Mouse (Mus musculus) adrenal gland (tissue): Measurements from ENCODE around the gene Dirc2.

Experiments
- intact Hi-C: fragments of 180-260 bp; cut with DNase I; formaldehyde crosslinking; loops from one replicate; pipeline ENCODE4 v1.15.1; 2025
- long read RNA-seq, 2 experiments: library from polyadenylated mRNA; unstranded; transcript quantifications; one replicate each; pipeline ENCODE4 v2.0.0; 2020; ENCODE audit warnings: borderline replicate concordance in 1 of 2; ENCODE audit not compliant: insufficient replicate concordance in 1 of 2

Gene Dirc2
- long read RNA-seq, experiment 1, full-length matches to known transcripts, result 1 of 5 reads
- long read RNA-seq, experiment 1, partial matches to known transcripts, result 0 of 5 reads
- long read RNA-seq, experiment 1, other reads (novel, unspliced or antisense), result 4 of 5 reads
- long read RNA-seq, experiment 2, full-length matches to known transcripts, result 5 of 10 reads
- long read RNA-seq, experiment 2, partial matches to known transcripts, result 4 of 10 reads
- long read RNA-seq, experiment 2, other reads (novel, unspliced or antisense), result 1 of 10 reads

DNA sequence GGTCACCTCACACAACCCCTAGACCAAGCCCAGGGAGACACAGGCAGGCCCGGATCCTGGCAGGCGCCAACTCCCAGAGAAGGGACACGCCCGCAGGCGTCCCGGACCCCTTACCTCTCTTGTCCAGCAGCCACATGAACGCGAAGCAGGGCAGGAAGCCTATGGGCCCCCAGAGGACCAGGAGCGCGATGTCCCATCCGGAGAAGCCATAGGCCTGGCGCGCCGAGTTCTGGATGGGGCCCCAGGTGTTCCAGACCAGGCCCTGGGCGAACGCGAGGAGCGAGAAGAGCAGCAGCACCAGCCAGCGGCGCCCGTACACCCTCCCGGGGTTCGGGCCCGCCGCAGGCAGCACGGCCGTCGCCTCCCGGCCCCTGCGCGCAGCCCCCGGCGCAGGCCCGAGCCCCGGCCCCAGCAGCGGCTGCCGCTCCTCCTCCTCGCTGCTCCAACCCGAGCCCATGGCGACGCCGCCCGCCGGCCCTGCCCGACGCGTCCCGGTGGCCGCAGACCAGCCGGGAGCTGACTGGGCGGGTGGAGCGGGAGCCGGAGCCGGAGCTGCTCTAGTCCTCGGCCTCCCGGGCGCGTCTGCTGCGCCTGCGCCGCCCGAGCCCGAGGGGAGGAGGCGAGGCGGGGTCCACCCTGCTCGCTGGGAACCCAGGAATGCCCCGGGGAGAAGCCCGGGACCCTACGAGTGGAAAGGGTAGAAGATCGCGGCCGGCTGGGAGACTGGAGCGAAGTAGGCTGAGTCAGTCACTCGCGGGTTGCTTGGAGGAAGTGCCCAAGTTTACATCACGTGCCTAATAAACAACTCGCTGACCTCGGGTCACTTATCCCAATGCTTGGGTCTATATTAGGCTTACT is at the start of gene Dirc2:
Gene Dirc2, minus strand, starts transcription at position 572 of the 858 bp plus-strand sequence.
- intact Hi-C loops, result no loop called here

- intact Hi-C loops, result loop anchor here (1.0 to 10.0 kb wide), 3 partner anchors 83 to 503 kb away; partner anchors contain the start of gene Sema5b
Measured at GRCm38 (mm10) chr16:35817255-35818089, 48.3 kb upstream of the Dirc2 start.

GRCm38 (mm10) chr16:35813119-35813518 is 44.0 kb upstream of the Dirc2 start:
- intact Hi-C loops, result loop anchor here (10.0 kb wide), 1 partner anchor 498 kb away; no protein-coding TSS in a partner anchor

GRCm38 (mm10) chr16:35808838-35809237 is 39.7 kb upstream of the Dirc2 start:
- intact Hi-C loops, result no loop called here

DNA sequence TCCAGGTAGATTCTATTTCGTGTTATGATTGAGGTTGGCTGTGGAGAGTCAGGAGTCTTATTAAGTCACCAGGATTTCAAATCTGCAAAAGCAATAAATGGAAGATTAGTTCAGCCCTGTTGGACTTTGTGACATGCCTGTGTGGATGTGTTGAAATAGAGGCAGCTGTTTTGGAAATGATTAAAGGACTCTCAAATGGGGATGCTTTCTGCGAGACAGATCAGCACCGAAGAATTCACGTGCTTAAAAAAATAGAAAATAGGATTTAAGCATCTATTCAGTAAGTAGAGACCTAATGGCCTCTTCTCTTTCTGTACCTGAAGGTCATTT is 38.5 kb upstream of the Dirc2 start:
- intact Hi-C loops, result no loop called here

DNA sequence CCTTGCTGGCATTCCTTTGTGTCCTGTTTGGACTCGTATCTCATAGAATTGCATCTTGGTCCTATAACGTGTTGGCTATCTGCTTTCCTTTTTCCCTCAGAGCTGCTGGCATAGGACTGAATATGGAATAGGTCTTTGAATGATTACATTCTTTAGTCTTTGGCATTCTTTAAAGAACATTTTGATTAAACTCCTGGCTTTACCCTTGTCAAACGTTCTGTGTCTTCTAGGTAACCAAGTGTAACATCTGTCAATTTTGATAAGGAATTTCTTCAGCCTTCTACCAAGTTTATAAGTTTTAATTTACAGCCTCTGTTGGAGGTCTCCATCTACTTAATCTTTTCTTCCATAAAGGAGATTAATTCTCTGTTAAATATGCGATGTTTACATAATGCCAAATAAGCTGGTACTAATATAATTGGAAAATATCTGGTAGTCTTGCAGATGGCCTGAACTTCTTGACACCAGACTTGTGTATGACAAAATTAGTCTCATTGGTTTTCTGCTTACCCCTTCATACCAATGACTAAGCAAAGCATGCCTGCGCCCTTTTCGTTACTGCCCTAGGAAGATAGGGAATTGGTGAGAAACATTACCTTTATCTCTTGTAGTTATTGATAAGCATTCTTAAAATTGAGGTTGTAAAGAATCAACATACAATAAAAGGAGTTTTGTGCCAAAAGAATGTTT is 38.0 kb upstream of the Dirc2 start:
- intact Hi-C loops, result no loop called here

GRCm38 (mm10) chr16:35803723-35804122 is 34.6 kb upstream of the Dirc2 start:
- intact Hi-C loops, result no loop called here

GRCm38 (mm10) chr16:35802163-35802562 is 33.0 kb upstream of the Dirc2 start:
- intact Hi-C loops, result no loop called here

- intact Hi-C loops, result no loop called here
Measured at GRCm38 (mm10) chr16:35791962-35792521, 22.9 kb upstream of the Dirc2 start.

DNA sequence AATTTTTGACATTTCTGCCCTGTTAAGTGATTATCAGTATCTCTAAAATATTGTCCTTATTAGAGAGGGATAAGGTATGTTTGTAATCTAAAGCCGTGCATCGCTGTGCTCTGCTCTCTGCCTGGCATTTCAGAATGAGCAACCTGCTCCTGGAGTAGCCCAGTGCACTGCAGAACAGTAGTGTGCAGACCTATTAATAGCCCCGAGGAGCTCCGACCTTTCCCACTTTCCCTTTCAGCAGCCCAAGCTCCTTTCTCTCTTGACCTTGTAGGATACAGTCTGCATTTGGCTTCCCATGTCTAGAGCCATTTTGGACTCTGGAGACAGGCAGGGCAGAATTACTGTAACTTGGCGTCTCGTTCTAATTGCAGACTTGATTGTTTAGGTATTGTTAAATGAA is 19.2 kb upstream of the Dirc2 start:
- intact Hi-C loops, result no loop called here

GRCm38 (mm10) chr16:35787568-35788189 is 18.5 kb upstream of the Dirc2 start:
- intact Hi-C loops, result no loop called here

DNA sequence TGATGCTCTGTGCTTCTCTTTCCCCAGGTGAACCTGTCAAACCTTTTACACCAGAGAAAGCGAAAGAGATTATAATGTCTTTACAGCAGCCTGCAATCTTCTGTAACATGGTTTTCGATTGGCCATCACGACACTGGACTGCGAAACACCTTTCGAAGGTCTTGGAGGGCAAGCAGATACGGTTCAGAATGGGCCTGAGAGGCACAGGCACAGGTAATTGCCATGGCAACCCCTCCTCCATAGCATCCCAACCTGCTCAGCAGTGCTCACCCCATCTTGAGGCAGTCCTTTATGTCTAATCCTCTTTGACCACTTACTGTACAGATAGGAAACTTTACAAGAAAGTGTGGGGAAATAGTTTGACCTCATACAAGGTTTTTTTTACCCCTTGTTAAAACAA is 18.0 kb upstream of the Dirc2 start:
- intact Hi-C loops, result no loop called here

DNA sequence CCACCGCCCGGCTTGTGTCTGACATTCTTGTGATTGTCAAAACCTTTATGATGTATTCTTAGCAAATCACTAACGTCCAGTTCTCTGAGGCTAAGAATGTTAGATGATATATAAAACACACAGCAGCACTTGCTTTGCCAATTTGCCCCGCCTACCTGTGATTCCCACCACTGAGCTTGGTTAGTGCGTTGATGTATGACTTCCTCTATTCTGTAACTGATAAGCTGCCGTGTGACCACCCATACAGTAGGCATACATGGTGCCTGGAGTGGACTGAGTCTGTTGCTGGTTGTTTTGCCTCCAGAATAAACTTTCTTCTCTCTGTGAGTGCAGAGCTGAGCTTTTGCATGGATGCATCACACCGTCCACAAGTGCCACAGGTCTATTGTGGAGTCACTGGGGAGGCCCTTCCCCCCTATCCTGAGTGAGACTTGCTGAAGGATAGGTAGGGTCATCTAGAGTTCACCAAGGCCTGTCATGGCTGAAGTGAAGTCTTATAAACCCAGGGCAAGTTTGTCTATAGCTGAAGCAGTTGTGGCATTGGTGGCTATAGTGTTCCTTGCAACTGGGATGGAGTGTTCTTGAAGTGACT is 15.1 kb upstream of the Dirc2 start:
- intact Hi-C loops, result loop anchor here (5.0 kb wide), 1 partner anchor 42 kb away; no protein-coding TSS in a partner anchor

- intact Hi-C loops, result loop anchor here (5.0 kb wide), 1 partner anchor 41 kb away; no protein-coding TSS in a partner anchor
Measured at GRCm38 (mm10) chr16:35783207-35783573, 14.0 kb upstream of the Dirc2 start.

GRCm38 (mm10) chr16:35782451-35783206 is 13.5 kb upstream of the Dirc2 start:
- intact Hi-C loops, result loop anchor here (5.0 kb wide), 1 partner anchor 40 kb away; no protein-coding TSS in a partner anchor

DNA sequence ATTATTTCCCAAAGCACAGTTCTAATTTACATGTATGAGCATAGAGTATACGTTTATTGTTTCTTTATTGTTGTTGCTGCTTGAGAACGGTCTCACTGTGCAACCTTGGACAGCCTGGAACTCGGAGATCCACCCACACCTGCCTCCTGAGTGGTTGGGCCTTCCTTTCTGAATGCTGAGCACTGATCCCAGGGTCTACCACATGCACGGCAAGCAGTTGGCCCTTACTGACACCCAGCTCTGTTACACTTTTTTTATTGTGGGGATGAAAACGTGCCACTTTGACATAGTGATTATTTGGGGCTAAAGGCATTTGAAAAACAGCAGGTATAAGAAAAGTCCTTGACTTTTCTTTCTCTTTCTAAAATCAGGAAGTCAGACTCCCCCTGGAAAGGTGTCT is 12.5 kb upstream of the Dirc2 start:
- intact Hi-C loops, result loop anchor here (5.0 kb wide), 1 partner anchor 39 kb away; no protein-coding TSS in a partner anchor

- intact Hi-C loops, result loop anchor here (5.0 kb wide), 1 partner anchor 39 kb away; no protein-coding TSS in a partner anchor
Measured at GRCm38 (mm10) chr16:35781096-35781495, 11.9 kb upstream of the Dirc2 start.

GRCm38 (mm10) chr16:35779681-35780080 is 10.5 kb upstream of the Dirc2 start:
- intact Hi-C loops, result loop anchor here (5.0 kb wide), 1 partner anchor 37 kb away; no protein-coding TSS in a partner anchor

DNA sequence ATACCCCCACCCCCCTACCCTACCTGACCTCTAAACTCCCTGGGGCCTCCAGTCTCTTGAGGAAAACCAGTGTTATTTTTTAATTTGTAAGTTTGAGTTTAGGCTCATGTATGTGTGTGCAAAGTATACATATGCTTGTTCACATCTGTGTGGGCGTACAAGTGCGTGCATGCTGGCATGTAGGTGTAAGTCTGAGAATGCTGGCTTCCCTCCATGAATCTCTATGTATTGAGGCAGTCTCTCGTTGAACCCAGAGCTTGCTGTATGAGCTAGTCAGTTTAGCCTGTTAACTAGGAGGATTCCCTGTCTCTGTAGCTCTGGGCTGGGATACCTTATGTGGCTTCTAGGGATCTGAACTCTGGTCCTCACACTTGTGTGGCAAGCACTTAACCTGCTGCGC is 8.6 kb upstream of the Dirc2 start:
- intact Hi-C loops, result no loop called here
